Mouse (Mus musculus) forebrain, embryonic 10.5 days (tissue): Measurements from ENCODE around the gene Tusc2. TPM values are rescaled to one million over a fixed set of nuclear protein-coding genes. Genes with fewer than 3 reads are reported as not detected.
A peak's percentile ranks its signal among the peaks of the same experiment; 100 is the strongest.

ENCODE experiments used
- DNase-seq: peaks from one replicate; pipeline ENCODE4 v3.0.0-alpha.2; 2017; ENCODE audit warnings: low spot score; ENCODE audit errors: extremely low spot score
- H3K27ac ChIP-seq: fragments of 300-500 bp; sonication (generic); 2 replicates; pipeline ENCODE4 v1.5.1; 2016; ENCODE audit warnings: mild to moderate bottlenecking
- H3K27me3 ChIP-seq: fragments of 300-500 bp; sonication (generic); 2 replicates; pipeline ENCODE4 v1.6.1; 2016; ENCODE audit warnings: mild to moderate bottlenecking; ENCODE audit not compliant: poor library complexity, severe bottlenecking
- H3K36me3 ChIP-seq: fragments of 300-500 bp; sonication (generic); replicated peaks from 2 replicates; pipeline ENCODE4 v1.6.1; 2016; ENCODE audit warnings: mild to moderate bottlenecking, moderate library complexity
- H3K4me1 ChIP-seq: fragments of 300-500 bp; sonication (generic); 2 replicates; pipeline ENCODE4 v1.6.1; 2016
- H3K4me3 ChIP-seq: fragments of 300-500 bp; sonication (generic); 2 replicates; pipeline ENCODE4 v1.5.1; 2016; ENCODE audit warnings: mild to moderate bottlenecking, moderate library complexity
- H3K9me3 ChIP-seq: fragments of 300-500 bp; sonication (generic); 2 replicates; pipeline ENCODE4 v1.6.1; 2016; ENCODE audit warnings: mild to moderate bottlenecking, moderate library complexity
- WGBS: fragments of 180-500 bp; shearing (Covaris S2); methylation state at CpG from one replicate; pipeline ENCODE4 v1.1.7; 2016; 5-methylcytosine and 5-hydroxymethylcytosine counted together
- polyA plus RNA-seq: library from polyadenylated mRNA; unstranded; fragments of >200 nt; fragmentation: Nextera tagmentation; extraction: Ambion mirVana; gene quantifications from 2 replicates; pipeline ENCODE4 v1.2.1, GENCODE M21; 2016

The Tusc2 gene
- polyA plus RNA-seq: 73.3 and 74.1 TPM in 2 replicates

DNA sequence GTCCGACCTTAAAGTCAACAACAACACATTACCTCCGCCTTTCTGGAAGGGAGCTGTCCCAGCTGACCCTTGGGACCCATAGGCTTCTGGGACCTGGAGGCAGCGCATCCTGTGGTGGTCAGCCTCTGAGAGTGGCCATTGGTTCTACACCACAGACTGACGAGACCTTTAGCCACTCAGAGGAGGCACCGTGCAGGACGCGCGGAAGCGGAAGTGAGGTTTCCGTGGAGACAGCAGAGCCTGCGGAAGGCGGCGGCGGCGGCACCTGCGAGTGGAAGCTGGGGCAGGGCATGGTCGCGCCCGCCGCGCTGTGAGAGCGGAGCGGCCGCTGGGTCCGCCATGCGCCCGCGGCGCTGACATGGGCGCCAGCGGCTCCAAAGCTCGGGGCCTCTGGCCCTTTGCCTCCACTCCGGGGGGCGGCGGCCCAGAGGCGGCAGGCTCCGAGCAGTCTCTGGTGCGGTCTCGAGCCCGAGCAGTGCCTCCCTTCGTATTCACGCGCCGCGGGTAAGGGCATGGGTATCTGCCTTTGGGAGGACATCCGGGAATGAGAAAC lies at the start of gene Tusc2:
Gene Tusc2 (plus strand): TSS at position 227 of the 553 bp plus-strand sequence.
- Histone ChIP-seq H3K27me3 (no peaks in the 10 kb centered on the region), H3K36me3 (peaks cover 72% of the 10 kb centered on the region)

DNA sequence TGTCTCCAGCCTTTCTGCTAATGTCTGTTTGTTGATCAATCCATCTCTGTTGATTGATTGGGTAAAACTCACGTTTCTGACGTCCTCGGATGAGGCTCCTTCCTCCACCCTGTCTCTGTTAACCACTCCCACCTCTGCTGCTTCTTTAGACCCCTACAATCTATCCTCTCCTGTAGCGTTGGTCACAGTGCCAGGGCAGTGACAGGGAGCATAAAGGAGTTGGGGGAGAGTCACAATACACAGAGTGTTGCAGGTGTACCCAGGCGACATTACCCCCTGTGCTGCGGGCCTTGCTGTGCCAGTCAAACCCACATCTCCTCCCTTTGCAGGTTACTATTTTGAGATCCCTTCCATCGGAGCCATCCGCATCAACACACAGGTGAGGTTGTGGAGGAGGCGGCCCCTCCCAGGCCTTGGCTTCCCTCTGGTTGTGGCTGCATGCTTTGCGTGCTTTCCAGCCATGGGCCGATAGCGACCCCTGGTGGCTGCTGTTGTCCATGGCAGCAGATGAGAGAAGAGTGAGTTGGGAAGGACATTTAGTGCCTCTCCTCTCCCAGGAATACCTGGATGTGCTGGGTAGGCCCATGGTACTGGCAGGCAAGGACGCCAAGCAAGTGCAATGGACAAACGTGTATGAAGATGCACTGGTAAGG lies 48.6 kb upstream of the Tusc2 start:
- H3K4me3 ChIP-seq: no peak overlapping the region; the same call in 1 of the 2 replicates
- 0 out of 2 replicates have a peak, but pooled peaks cover 3% of the 10 kb centered on the region for H3K27me3 ChIP-seq
- H3K4me1 ChIP-seq: peaks cover 48% of the 10 kb centered on the region
- peak; percentile 88 for DNase-seq
- H3K27ac ChIP-seq: no peak overlapping the region
- no peaks in the 10 kb centered on the region for H3K9me3 ChIP-seq
- no peaks in the 10 kb centered on the region for H3K36me3 ChIP-seq
- WGBS: 25% methylated on average over 14 of the region's 14 CpGs

More for the DNA sequence above, at the start of gene Tusc2:
- DNase-seq: peak; percentile 96
- Histone ChIP-seq H3K4me1 (peaks cover 61% of the 10 kb centered on the region), H3K27ac (peak within 1 kb of the TSS; percentile 88), H3K9me3 (no peaks in the 10 kb centered on the region), H3K4me3 (peak within 1 kb of the TSS; percentile 93)
- 1% methylated on average over 46 of the region's 46 CpGs for WGBS

DNA sequence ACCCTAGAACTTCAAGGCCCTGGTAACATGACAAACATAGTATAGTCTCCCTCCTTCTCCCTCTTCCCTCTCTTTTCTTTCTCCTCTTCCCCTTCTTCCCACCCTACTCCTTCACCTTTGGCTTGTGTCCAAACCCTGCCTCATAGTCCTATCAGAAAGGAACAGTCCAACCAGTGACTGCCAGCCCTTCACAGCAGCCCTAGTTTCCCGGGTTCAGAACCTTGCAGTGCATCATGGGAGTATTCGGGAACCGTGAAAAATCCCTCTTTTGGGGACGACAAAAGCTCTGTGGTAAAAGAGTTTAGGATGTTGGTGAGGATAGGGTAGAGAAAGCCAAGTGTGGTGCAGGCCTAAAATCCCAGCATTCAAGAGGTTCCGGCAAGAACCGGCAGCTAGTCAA lies 42.7 kb upstream of the Tusc2 start:
- WGBS: 64% methylated on average over 6 of the region's 6 CpGs
- Histone ChIP-seq H3K36me3 (no peaks in the 10 kb centered on the region), H3K27ac (no peak overlapping the region), H3K9me3 (no peaks in the 10 kb centered on the region), H3K4me1 (peaks cover 24% of the 10 kb centered on the region), H3K27me3 (peaks cover 48% of the 10 kb centered on the region), H3K4me3 (no peak overlapping the region)
- DNase-seq: no peak

DNA sequence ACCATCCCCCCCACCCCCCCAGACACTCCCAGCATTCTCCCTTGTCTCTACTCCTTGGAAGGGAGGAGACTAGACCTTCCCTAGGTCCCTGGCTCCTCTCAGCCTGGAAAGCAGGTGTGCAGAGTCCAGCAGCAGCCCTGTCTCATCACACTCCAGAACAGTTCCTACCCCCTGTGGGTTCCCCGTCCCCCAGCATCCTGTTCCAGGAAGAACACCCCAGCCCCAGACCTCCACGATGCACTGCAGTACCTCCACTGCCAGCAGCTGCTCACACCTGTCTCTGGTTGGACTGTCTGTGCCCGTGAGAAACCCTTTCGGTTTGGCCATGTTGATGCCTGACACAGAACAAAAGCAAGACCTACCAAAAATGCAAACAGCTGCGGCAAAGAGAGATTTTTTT lies 41.9 kb upstream of the Tusc2 start:
- Histone ChIP-seq H3K4me3 (no peak overlapping the region), H3K4me1 (peaks cover 28% of the 10 kb centered on the region), H3K27ac (no peak overlapping the region), H3K9me3 (no peaks in the 10 kb centered on the region), H3K36me3 (no peaks in the 10 kb centered on the region), H3K27me3 (peaks cover 56% of the 10 kb centered on the region)
- WGBS: 72% methylated on average over 5 of the region's 5 CpGs
- no peak for DNase-seq

DNA sequence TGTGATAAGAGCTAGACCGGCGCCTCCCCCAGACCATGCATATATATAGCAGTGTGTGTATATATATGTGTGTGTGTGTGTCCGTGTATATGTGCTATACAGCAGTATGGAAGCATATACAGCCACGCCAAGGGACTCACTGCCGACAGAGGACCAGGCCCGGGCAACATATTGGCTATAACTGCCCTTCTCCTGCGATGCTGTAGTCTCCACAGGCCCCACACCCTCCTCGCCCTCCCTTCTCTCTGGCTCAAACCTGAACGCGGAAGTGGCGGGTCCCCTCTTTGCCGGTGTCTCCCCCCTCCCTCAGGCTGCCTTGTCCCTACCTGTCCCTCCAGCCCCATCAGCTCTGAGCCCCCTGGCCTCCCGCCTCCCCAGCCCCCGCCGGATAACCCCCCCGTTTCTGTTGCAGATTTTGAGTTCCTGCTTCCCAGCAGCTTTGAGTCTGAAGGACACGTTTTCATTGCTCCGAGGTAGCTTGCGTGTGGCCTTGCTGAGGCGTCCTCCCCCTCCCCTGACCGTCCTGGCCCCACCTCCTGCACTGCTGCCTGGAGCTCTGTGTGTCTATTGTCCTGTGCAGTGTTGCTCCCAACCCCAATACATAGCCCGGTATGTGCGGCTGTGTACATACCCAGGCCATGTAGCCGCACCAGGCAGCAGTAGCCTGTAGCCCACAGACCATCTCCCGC lies 41.2 kb upstream of the Tusc2 start:
- 24% methylated on average over 25 of the region's 25 CpGs for WGBS
- Histone ChIP-seq H3K4me3 (peak overlapping the region; percentile 37), H3K9me3 (no peaks in the 10 kb centered on the region), H3K36me3 (no peaks in the 10 kb centered on the region), H3K27ac (peak overlapping the region; percentile 68), H3K4me1 (peaks cover 34% of the 10 kb centered on the region), H3K27me3 (peaks cover 63% of the 10 kb centered on the region)
- DNase-seq: no peak

DNA sequence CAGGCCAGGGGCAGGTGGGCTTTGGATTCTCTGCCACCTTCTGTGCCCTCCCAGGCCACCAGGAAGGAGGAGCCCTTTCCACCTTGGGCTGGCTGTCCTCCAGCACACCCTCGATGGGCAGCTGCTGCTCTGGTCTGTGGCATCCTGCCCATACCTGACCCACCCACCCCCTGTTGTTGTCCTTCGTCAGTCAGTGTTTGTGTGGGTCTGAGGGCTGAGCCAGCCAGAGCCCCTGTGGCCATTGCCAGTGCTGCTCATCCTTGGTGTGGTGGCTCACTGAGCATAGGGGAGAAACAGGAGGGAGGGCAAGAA lies 40.7 kb upstream of the Tusc2 start:
- H3K36me3 ChIP-seq: no peaks in the 10 kb centered on the region
- peaks cover 39% of the 10 kb centered on the region for H3K4me1 ChIP-seq
- H3K27ac ChIP-seq: peak overlapping the region; percentile 68
- no peaks in the 10 kb centered on the region for H3K9me3 ChIP-seq
- H3K4me3 ChIP-seq: peak overlapping the region; percentile 37; the same call in 1 of the 2 replicates
- peaks cover 68% of the 10 kb centered on the region for H3K27me3 ChIP-seq
- 42% methylated on average over 2 of the region's 2 CpGs for WGBS
- DNase-seq: no peak

DNA sequence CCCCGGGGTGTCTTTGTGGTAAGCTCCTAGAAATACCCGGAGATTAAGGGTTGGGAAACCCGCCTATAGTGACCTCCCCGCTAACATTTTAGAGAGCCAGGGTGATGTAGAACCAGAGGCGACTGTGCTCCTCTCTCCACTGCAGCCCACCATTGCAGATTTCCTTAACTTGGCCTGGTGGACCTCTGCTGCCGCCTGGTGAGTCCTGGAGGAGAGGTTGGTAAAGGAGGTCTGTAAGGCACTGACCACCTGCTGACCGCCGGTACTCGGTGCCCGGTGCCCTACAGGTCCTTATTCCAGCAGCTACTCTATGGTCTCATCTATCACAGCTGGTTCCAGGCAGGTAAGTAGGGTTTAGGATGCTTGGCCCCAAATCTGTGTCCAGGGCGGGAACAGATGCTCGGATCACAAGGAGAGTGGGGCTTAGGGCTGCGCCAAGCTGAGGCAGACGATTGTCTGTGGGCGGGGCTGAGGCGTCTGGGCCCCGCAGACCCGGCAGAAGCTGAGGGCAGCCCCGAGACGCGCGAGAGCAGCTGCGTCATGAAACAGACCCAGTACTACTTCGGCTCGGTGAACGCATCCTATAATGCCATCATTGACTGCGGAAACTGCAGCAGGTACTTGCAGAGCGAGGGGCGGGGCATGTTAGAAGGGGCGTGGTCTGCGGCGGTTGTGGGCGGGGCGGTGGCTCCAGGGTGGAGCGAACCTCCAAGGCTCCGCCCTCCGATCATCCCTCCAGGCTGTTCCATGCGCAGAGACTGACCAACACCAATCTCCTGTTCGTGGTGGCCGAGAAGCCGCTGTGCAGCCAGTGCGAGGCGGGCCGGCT lies 36.6 kb upstream of the Tusc2 start:
- Histone ChIP-seq H3K27me3 (peaks cover 78% of the 10 kb centered on the region), H3K4me3 (peak overlapping the region; percentile 53), H3K27ac (peak overlapping the region; percentile 41; the same call in 1 of the 2 replicates), H3K9me3 (no peaks in the 10 kb centered on the region), H3K36me3 (no peaks in the 10 kb centered on the region), H3K4me1 (peaks cover 41% of the 10 kb centered on the region)
- peak; percentile 87 for DNase-seq
- 3% methylated on average over 43 of the region's 44 CpGs for WGBS

DNA sequence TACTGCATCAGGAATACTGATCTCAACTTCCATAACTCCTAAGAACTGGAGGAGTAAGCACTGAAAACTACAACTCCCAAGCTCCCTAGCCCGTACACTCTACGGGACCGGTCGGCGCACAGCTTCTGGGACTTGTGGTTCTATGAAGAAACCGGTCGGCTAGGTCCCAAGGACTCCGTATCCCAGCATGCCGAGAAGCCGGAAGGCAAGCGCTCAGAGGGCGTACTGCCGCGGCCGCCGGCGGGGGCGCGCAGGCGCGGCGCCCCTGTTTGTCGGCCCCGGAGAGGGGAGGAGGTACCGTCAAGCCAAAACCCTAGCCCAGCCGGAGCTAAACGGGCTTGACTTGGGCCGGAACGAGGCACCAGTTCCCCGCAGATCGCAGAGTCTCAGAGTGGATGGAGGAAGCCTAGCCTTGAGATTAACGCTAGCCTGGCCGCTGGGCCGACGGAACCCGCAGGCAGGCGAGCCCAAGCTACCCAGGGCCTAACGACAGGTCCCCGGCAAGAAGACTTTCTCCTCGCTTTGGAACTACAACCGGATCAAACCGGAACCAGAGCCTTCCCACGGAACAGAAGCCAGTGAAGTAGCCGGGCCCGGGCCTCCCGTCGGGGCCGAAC lies 29.2 kb upstream of the Tusc2 start, which contains the start of gene Tmem115:
Gene Tmem115 (plus strand): TSS at position 155 of the 617 bp plus-strand sequence.
- H3K4me3 ChIP-seq: peak within 1 kb of the TSS; percentile 72
- peaks cover 25% of the 10 kb centered on the region for H3K36me3 ChIP-seq
- under 1% methylated on average over 48 of the region's 48 CpGs for WGBS
- H3K27ac ChIP-seq: peak within 1 kb of the TSS; percentile 88
- H3K9me3 ChIP-seq: no peaks in the 10 kb centered on the region
- DNase-seq: peak; percentile 93
- H3K4me1 ChIP-seq: peaks cover 43% of the 10 kb centered on the region
- peaks cover 6% of the 10 kb centered on the region; the same call in 1 of the 2 replicates for H3K27me3 ChIP-seq

DNA sequence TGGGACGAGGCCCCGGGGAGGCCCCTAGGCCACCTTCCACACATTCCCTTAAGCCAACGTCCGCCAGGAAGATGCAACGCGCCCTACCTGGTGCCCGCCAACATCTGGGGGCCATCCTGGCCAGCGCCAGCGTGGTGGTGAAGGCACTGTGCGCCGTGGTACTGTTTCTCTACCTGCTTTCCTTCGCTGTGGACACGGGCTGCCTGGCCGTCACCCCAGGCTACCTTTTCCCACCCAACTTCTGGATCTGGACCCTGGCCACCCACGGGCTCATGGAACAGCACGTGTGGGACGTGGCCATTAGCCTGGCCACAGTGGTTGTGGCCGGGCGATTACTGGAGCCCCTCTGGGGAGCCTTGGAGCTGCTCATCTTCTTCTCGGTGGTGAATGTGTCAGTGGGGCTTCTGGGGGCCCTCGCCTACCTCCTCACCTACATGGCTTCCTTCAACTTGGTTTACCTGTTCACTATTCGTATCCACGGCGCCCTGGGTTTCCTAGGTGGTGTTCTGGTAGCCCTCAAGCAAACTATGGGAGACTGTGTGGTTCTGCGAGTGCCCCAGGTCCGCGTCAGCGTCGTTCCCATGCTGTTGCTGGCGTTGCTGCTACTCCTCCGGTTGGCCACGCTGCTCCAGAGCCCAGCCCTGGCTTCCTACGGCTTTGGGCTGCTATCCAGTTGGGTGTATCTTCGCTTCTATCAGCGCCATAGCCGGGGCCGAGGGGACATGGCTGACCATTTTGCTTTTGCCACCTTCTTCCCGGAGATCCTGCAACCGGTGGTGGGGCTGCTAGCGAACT lies 28.4 kb upstream of the Tusc2 start:
- peak overlapping the region; percentile 88 for H3K27ac ChIP-seq
- H3K9me3 ChIP-seq: no peaks in the 10 kb centered on the region
- H3K4me3 ChIP-seq: peak overlapping the region; percentile 72
- WGBS: under 1% methylated on average over 40 of the region's 40 CpGs
- no peak for DNase-seq
- H3K4me1 ChIP-seq: peaks cover 43% of the 10 kb centered on the region
- H3K36me3 ChIP-seq: peaks cover 32% of the 10 kb centered on the region
- H3K27me3 ChIP-seq: peaks cover 1% of the 10 kb centered on the region; the same call in 1 of the 2 replicates

DNA sequence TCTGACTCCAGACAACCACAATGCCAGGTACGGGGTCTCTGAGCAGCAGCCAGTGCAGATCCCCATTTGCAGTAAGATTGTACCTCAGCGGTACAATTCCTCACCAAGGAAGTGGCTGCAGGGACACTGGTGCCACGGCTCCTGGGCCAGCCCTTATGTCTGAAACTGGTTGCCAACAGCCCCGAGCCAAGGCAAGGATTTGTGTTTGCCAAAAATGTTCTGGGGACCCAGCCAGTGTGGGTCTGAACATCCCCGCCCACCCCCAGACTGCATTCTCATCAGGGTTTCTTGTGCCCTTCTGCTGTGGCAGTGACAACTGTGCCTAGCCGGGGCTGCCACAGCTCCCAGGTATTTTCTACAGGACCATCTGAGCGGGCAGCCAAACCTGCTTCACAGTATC lies 24.8 kb upstream of the Tusc2 start:
- no peak for DNase-seq
- Histone ChIP-seq H3K36me3 (peaks cover 41% of the 10 kb centered on the region), H3K27me3 (no peaks in the 10 kb centered on the region), H3K27ac (no peak overlapping the region), H3K9me3 (no peaks in the 10 kb centered on the region), H3K4me3 (0 out of 2 replicates have a peak overlapping the region, but pooled peaks have one; percentile 72), H3K4me1 (peaks cover 70% of the 10 kb centered on the region)
- WGBS: 92% methylated on average over 7 of the region's 7 CpGs

DNA sequence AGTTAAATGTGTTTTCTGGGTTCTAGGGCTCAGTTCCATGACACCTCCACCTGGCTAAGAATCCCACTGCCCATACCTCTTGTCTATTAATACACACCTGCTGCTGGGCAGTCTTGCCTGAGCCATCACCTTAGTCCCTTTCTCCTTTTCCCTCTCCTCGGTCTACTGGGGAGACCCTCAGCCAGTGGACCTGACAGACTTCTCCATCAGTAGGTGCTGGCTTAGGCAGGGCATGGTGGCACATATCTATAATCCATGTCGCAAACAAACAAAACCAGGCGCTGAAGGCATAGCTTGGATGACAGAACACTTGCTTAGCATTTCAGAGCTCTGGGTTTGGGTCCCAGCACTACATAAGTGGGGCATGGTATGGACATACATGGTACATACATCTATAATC lies 24.3 kb upstream of the Tusc2 start:
- Histone ChIP-seq H3K4me1 (peaks cover 68% of the 10 kb centered on the region), H3K4me3 (no peak overlapping the region), H3K27ac (no peak overlapping the region), H3K27me3 (no peaks in the 10 kb centered on the region), H3K9me3 (no peaks in the 10 kb centered on the region), H3K36me3 (peaks cover 46% of the 10 kb centered on the region)
- DNase-seq: no peak
- WGBS: 90% methylated on average over 3 of the region's 3 CpGs
